Mouse (Mus musculus): ENCODE results near the gene Aldh18a1. TPM values are rescaled to one million over a fixed set of nuclear protein-coding genes. Genes with fewer than 3 reads are reported as not detected.

Aldh18a1 gene
- polyA plus RNA-seq, 1 experiment: 39.1 TPM

DNA sequence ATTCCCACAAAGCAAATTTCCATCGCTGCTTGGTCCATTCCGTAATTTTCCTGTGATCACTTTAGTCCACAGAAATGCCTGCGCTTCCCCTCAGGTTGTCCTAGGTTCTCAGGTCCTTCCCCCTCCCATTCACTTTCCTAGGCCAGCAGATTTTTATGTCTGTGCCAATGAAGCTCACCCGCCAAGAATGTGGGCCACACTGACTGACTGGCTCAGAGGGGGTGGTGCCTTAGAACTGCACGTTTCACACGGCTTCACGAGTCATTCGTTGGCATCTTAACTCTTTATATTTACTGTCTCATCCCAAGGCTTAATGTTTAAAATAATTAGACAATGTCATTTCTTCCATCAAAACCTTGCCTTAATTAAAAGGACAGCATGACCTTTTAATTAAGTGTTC is 7.6 kb upstream of the Aldh18a1 start:
- Histone ChIP-seq H3K9me3 (replicated peaks; ENCODE audit: control insufficient read depth, insufficient read depth, low read length, poor library complexity, severe bottlenecking) (no peaks in the 10 kb centered on the region), H3K27ac (ENCODE audit: insufficient read depth, low read length) (no peak overlapping the region), H3K9ac (ENCODE audit: low read depth, poor library complexity, severe bottlenecking) (no peak overlapping the region), H3K4me3 (ENCODE audit: low read depth, low read length) (no peak overlapping the region), H3K27me3 (ENCODE audit: control insufficient read depth, insufficient read depth, low read length, poor library complexity, severe bottlenecking) (no peaks in the 10 kb centered on the region), H3K4me1 (ENCODE audit: control insufficient read depth, insufficient read depth, low read length) (no peaks in the 10 kb centered on the region), H3K36me3 (ENCODE audit: control insufficient read depth, insufficient read depth, low read length, poor library complexity, severe bottlenecking) (no peaks in the 10 kb centered on the region)
- TF ChIP-seq EP300 (IDR thresholded peaks at IDR 0.05; ENCODE audit: insufficient read depth, low read depth, low read length): no peak
- TF ChIP-seq CTCF (IDR thresholded peaks at IDR 0.05; ENCODE audit: low read depth, low read length): no peak
- TF ChIP-seq POLR2A (IDR thresholded peaks at IDR 0.05; ENCODE audit: insufficient read depth, low read length): no peak

GRCm38 (mm10) chr19:40595231-40595630 is 7.0 kb upstream of the Aldh18a1 start:
- Histone ChIP-seq H3K27me3 (ENCODE audit: control insufficient read depth, insufficient read depth, low read length, poor library complexity, severe bottlenecking) (no peaks in the 10 kb centered on the region), H3K9me3 (replicated peaks; ENCODE audit: control insufficient read depth, insufficient read depth, low read length, poor library complexity, severe bottlenecking) (no peaks in the 10 kb centered on the region), H3K36me3 (ENCODE audit: control insufficient read depth, insufficient read depth, low read length, poor library complexity, severe bottlenecking) (no peaks in the 10 kb centered on the region), H3K4me1 (ENCODE audit: control insufficient read depth, insufficient read depth, low read length) (no peaks in the 10 kb centered on the region), H3K9ac (ENCODE audit: low read depth, poor library complexity, severe bottlenecking) (no peak overlapping the region), H3K27ac (ENCODE audit: insufficient read depth, low read length) (no peak overlapping the region), H3K4me3 (ENCODE audit: low read depth, low read length) (no peak overlapping the region)
- TF ChIP-seq CTCF (IDR thresholded peaks at IDR 0.05; ENCODE audit: low read depth, low read length): no peak
- TF ChIP-seq POLR2A (IDR thresholded peaks at IDR 0.05; ENCODE audit: insufficient read depth, low read length): no peak
- TF ChIP-seq EP300 (IDR thresholded peaks at IDR 0.05; ENCODE audit: insufficient read depth, low read depth, low read length): no peak

- peak overlapping the region; percentile 89 for H3K4me3 ChIP-seq (ENCODE audit: low read depth, low read length)
- TF ChIP-seq EP300 (IDR thresholded peaks at IDR 0.05; ENCODE audit: insufficient read depth, low read depth, low read length) (no peak), POLR2A (IDR thresholded peaks at IDR 0.05; ENCODE audit: insufficient read depth, low read length) (no peak), CTCF (IDR thresholded peaks at IDR 0.05; ENCODE audit: low read depth, low read length) (no peak)
- no peaks in the 10 kb centered on the region for H3K27me3 ChIP-seq (ENCODE audit: control insufficient read depth, insufficient read depth, low read length, poor library complexity, severe bottlenecking)
- no peaks in the 10 kb centered on the region for H3K9me3 ChIP-seq (replicated peaks; ENCODE audit: control insufficient read depth, insufficient read depth, low read length, poor library complexity, severe bottlenecking)
- no peaks in the 10 kb centered on the region for H3K4me1 ChIP-seq (ENCODE audit: control insufficient read depth, insufficient read depth, low read length)
- peak overlapping the region; percentile 83; the same call in 1 of the 2 replicates for H3K27ac ChIP-seq (ENCODE audit: insufficient read depth, low read length)
- H3K9ac ChIP-seq (ENCODE audit: low read depth, poor library complexity, severe bottlenecking): peak overlapping the region; percentile 86
- peaks cover 4% of the 10 kb centered on the region; the same call in 1 of the 2 replicates for H3K36me3 ChIP-seq (ENCODE audit: control insufficient read depth, insufficient read depth, low read length, poor library complexity, severe bottlenecking)
Measured at GRCm38 (mm10) chr19:40589530-40589880, 1.2 kb upstream of the Aldh18a1 start.

- H3K9me3 ChIP-seq (replicated peaks; ENCODE audit: control insufficient read depth, insufficient read depth, low read length, poor library complexity, severe bottlenecking): no peaks in the 10 kb centered on the region
- H3K4me1 ChIP-seq (ENCODE audit: control insufficient read depth, insufficient read depth, low read length): no peaks in the 10 kb centered on the region
- H3K36me3 ChIP-seq (ENCODE audit: control insufficient read depth, insufficient read depth, low read length, poor library complexity, severe bottlenecking): peaks cover 5% of the 10 kb centered on the region
- TF ChIP-seq CTCF (IDR thresholded peaks at IDR 0.05; ENCODE audit: low read depth, low read length): peak; percentile 65
- no peak for TF ChIP-seq EP300 (IDR thresholded peaks at IDR 0.05; ENCODE audit: insufficient read depth, low read depth, low read length)
- peak overlapping the region; percentile 83; the same call in 1 of the 2 replicates for H3K27ac ChIP-seq (ENCODE audit: insufficient read depth, low read length)
- peak overlapping the region; percentile 89 for H3K4me3 ChIP-seq (ENCODE audit: low read depth, low read length)
- no peaks in the 10 kb centered on the region for H3K27me3 ChIP-seq (ENCODE audit: control insufficient read depth, insufficient read depth, low read length, poor library complexity, severe bottlenecking)
- peak overlapping the region; percentile 86 for H3K9ac ChIP-seq (ENCODE audit: low read depth, poor library complexity, severe bottlenecking)
Measured at GRCm38 (mm10) chr19:40588847-40589529, 725 bp upstream of the Aldh18a1 start.

DNA sequence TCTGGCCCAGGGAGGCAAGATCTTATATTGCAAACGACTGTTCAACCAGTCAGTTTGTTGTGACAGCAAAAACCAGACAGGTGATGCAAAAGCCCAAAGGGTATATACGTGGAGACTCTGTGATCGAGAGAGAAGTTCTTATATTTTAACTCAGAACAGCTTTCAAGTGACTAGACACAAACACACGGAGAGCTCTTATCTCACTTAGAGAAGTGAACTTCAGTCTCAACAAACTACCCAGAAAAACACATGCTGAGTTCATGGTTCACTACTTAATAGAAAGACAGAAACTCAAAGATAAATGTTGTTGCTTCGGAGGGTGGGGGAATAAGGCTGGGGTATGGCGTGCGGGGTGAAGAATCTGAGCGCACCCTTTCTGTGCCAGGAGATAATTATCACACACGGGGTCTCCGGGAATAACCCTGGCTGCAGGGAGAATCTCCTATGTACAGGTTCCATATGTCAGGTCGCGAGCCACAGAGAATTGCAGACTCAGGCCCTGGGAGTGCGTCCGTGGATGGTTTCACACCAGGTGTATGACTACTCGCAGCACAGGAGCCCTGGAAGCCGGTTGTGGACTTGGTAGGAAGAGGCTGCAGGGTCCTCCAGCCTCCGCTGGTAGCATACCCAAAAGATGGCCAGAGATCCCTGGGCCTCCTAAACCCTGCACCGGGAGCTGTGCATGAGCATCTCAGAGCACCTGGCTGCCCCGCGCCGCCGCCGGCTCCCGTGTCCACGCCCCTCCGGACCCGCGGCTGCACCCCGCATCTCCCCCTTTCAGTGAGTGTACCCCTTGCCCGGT is 571 bp downstream of the Aldh18a1 start:
- TF ChIP-seq CTCF (IDR thresholded peaks at IDR 0.05; ENCODE audit: low read depth, low read length) (no peak), EP300 (IDR thresholded peaks at IDR 0.05; ENCODE audit: insufficient read depth, low read depth, low read length) (no peak), POLR2A (IDR thresholded peaks at IDR 0.05; ENCODE audit: insufficient read depth, low read length) (no peak)
- H3K27ac ChIP-seq (ENCODE audit: insufficient read depth, low read length): no peak overlapping the region
- H3K36me3 ChIP-seq (ENCODE audit: control insufficient read depth, insufficient read depth, low read length, poor library complexity, severe bottlenecking): peaks cover 7% of the 10 kb centered on the region
- no peaks in the 10 kb centered on the region for H3K9me3 ChIP-seq (replicated peaks; ENCODE audit: control insufficient read depth, insufficient read depth, low read length, poor library complexity, severe bottlenecking)
- peak overlapping the region; percentile 56 for H3K9ac ChIP-seq (ENCODE audit: low read depth, poor library complexity, severe bottlenecking)
- H3K4me3 ChIP-seq (ENCODE audit: low read depth, low read length): peak overlapping the region; percentile 92
- H3K27me3 ChIP-seq (ENCODE audit: control insufficient read depth, insufficient read depth, low read length, poor library complexity, severe bottlenecking): no peaks in the 10 kb centered on the region
- no peaks in the 10 kb centered on the region for H3K4me1 ChIP-seq (ENCODE audit: control insufficient read depth, insufficient read depth, low read length)

DNA sequence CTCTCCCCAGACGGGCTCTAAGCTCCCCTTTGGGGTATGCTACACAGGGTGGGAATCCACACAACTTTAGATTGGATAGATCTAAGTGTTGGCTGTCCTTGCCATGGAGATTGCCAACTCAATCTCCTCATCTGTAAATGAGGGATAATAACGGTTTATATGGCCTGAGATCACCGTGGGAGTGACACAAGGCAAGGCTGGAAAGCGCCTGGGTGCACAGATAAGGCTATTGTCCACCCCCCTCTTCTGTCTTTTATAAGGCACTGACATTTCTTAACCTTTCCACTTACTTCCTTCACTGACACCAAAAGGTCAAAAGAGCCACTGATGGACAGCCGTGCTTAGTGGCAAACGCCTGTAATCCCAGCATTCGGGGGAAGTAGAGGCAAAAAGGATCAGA is 1.4 kb downstream of the Aldh18a1 start:
- Histone ChIP-seq H3K27me3 (ENCODE audit: control insufficient read depth, insufficient read depth, low read length, poor library complexity, severe bottlenecking) (no peaks in the 10 kb centered on the region), H3K4me1 (ENCODE audit: control insufficient read depth, insufficient read depth, low read length) (no peaks in the 10 kb centered on the region), H3K27ac (ENCODE audit: insufficient read depth, low read length) (no peak overlapping the region), H3K36me3 (ENCODE audit: control insufficient read depth, insufficient read depth, low read length, poor library complexity, severe bottlenecking) (peaks cover 11% of the 10 kb centered on the region), H3K9me3 (replicated peaks; ENCODE audit: control insufficient read depth, insufficient read depth, low read length, poor library complexity, severe bottlenecking) (no peaks in the 10 kb centered on the region), H3K9ac (ENCODE audit: low read depth, poor library complexity, severe bottlenecking) (no peak overlapping the region), H3K4me3 (ENCODE audit: low read depth, low read length) (no peak overlapping the region)
- TF ChIP-seq CTCF (IDR thresholded peaks at IDR 0.05; ENCODE audit: low read depth, low read length) (no peak), POLR2A (IDR thresholded peaks at IDR 0.05; ENCODE audit: insufficient read depth, low read length) (no peak), EP300 (IDR thresholded peaks at IDR 0.05; ENCODE audit: insufficient read depth, low read depth, low read length) (no peak)

Data from ES-Bruce4 (cell line).